Mouse (Mus musculus) intestine, embryonic 15.5 days (tissue): ENCODE measurements around the gene Rnaset2b. TPM values are rescaled to one million over a fixed set of nuclear protein-coding genes. Genes with fewer than 3 reads are reported as not detected.
"Not testable (repeated sequence)": the region's sequence is repeated elsewhere in the genome, so short reads cannot be mapped to it uniquely, and the experiment has no call there.

Experiments used
- ATAC-seq: fragments of 200-750 bp; cut with Nextera tagmentation; 2 replicates; pipeline ENCODE4 v1.8.0; 2017; ENCODE audit warnings: moderate TSS enrichment, moderate library complexity
- H3K27ac ChIP-seq: fragments of 300-500 bp; sonication (generic); 2 replicates; pipeline ENCODE4 v1.5.1; 2015; ENCODE audit warnings: mild to moderate bottlenecking, inconsistent platforms
- H3K27me3 ChIP-seq: fragments of 300-500 bp; sonication (generic); replicated peaks from 2 replicates; pipeline ENCODE4 v1.6.1; 2015; ENCODE audit warnings: inconsistent platforms
- H3K36me3 ChIP-seq: fragments of 300-500 bp; sonication (generic); 2 replicates; pipeline ENCODE4 v1.6.1; 2015; ENCODE audit warnings: inconsistent platforms
- H3K4me1 ChIP-seq: fragments of 300-500 bp; sonication (generic); replicated peaks from 2 replicates; pipeline ENCODE4 v1.6.1; 2015; ENCODE audit warnings: inconsistent platforms
- H3K4me2 ChIP-seq: fragments of 300-500 bp; sonication (generic); replicated peaks from 2 replicates; pipeline ENCODE4 v1.6.1; 2015; ENCODE audit warnings: mild to moderate bottlenecking, inconsistent platforms
- H3K4me3 ChIP-seq: fragments of 300-500 bp; sonication (generic); replicated peaks from 2 replicates; pipeline ENCODE4 v1.5.1; 2015; ENCODE audit warnings: inconsistent platforms
- H3K9ac ChIP-seq: fragments of 300-500 bp; sonication (generic); 2 replicates; pipeline ENCODE4 v1.6.1; 2015; ENCODE audit warnings: inconsistent platforms
- H3K9me3 ChIP-seq: fragments of 300-500 bp; sonication (generic); 2 replicates; pipeline ENCODE4 v1.6.1; 2016; ENCODE audit warnings: inconsistent platforms
- WGBS: fragments of 180-500 bp; shearing (Covaris S2); methylation state at CpG from one replicate; pipeline ENCODE4 v1.1.7; 2015; 5-methylcytosine and 5-hydroxymethylcytosine counted together
- polyA plus RNA-seq: library from polyadenylated mRNA; unstranded; fragments of >200 nt; fragmentation: Nextera tagmentation; extraction: Ambion mirVana; gene quantifications from 2 replicates; pipeline ENCODE4 v1.2.1, GENCODE M21; 2015

The Rnaset2b gene
- polyA plus RNA-seq, 1 experiment from 2014 or later = 245 TPM

DNA sequence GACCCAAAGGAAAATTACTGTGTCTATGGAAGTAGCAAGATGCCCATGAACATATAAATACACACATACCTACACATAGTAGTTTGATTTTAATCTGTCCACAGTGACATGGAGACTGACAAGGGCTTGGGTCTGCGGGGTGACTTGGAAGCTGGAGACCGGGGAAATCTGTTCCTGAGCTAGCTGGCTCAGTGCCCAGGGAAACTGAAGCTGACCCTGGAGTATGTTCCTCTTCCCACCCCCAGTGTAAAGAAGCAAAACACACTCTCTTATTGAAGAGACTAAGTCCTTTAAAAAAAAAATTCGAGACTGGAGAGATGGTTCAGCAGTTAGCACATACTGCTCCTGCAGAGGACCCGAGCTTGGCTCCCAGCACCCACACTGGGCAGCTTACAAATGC is 7.5 kb upstream of the Rnaset2b start:
- WGBS = 56% methylated on average over 4 of the region's 4 CpGs
- ATAC-seq = not testable (repeated sequence)

DNA sequence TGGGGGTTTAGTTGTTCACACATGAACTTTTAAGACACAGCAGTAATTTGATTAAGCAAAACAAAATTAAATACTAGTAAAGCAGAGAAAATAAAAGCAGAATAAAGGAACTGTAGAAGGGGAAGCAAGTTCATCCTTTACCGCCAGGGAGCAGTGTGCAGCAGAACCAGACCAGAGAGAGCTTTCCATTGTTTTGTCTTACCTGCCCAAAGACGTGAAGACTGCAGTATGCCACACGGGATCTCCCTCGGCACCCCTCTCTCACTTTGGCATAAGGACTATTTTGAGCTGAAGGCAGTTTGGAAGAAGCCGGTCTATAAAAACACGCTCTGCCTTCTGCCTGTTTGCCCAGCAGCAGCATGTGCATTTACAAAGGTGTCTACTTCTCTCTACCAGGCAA is 5.1 kb upstream of the Rnaset2b start:
- H3K36me3 ChIP-seq, ATAC-seq, H3K4me1 ChIP-seq, H3K27me3 ChIP-seq, H3K9me3 ChIP-seq, H3K27ac ChIP-seq, H3K4me2 ChIP-seq, H3K9ac ChIP-seq, H3K4me3 ChIP-seq: not testable (repeated sequence)
- 17% methylated on average over 6 of the region's 6 CpGs for whole genome bisulfite sequencing

More for the DNA sequence above, 7.5 kb upstream of the Rnaset2b start:
- H3K27ac ChIP-seq, H3K36me3 ChIP-seq, H3K27me3 ChIP-seq, H3K4me1 ChIP-seq, H3K9ac ChIP-seq, H3K9me3 ChIP-seq, H3K4me2 ChIP-seq, H3K4me3 ChIP-seq: not testable (repeated sequence)

DNA sequence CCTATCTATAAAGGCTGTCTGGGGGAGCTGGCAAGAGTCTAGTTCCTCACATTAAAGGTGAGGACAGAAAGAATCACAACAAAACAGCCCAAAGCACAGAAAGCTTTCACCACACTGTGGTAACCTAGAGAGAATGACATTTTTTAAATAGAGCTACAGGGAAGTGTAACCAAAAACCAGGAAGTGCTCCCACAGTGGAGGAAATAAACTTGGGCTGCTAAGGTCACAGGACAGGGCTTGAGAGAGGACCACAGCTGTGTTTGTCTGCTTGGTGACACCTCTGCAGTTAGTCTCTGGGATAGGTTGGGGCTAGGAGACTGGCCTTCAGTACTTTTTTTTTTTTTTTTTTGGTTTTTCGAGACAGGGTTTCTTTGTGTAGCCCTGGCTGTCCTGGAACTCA is 2.8 kb upstream of the Rnaset2b start:
- H3K27ac ChIP-seq, H3K4me2 ChIP-seq, H3K9me3 ChIP-seq, H3K4me3 ChIP-seq, H3K27me3 ChIP-seq, H3K4me1 ChIP-seq, H3K9ac ChIP-seq, ATAC-seq, H3K36me3 ChIP-seq: not testable (repeated sequence)
- whole genome bisulfite sequencing = 0% methylated on average over 1 of the region's 1 CpGs

DNA sequence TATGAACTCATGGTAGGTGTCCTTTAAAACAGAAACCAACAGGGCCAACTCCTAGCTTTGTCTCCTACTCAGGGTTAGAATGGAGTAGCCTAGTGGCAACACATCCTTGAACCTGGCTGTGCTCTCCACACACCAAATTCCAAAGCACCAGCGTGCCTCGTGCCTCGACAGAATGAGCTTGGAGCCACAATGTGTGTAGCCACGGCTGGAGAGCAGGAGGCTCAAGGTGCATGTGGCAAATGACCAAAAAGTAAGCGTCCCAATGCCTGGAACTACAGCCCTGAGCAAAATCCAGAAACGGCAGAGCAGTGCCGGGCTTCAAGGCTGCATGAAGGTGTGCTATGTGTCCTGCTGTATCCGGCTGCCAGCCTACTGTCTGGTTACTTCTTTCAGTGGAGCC is 804 bp downstream of the Rnaset2b start:
- H3K4me2 ChIP-seq, H3K9me3 ChIP-seq, H3K27ac ChIP-seq, H3K27me3 ChIP-seq, H3K4me3 ChIP-seq, H3K4me1 ChIP-seq, H3K36me3 ChIP-seq, ATAC-seq, H3K9ac ChIP-seq: not testable (repeated sequence)
- WGBS = 78% methylated on average over 8 of the region's 8 CpGs

DNA sequence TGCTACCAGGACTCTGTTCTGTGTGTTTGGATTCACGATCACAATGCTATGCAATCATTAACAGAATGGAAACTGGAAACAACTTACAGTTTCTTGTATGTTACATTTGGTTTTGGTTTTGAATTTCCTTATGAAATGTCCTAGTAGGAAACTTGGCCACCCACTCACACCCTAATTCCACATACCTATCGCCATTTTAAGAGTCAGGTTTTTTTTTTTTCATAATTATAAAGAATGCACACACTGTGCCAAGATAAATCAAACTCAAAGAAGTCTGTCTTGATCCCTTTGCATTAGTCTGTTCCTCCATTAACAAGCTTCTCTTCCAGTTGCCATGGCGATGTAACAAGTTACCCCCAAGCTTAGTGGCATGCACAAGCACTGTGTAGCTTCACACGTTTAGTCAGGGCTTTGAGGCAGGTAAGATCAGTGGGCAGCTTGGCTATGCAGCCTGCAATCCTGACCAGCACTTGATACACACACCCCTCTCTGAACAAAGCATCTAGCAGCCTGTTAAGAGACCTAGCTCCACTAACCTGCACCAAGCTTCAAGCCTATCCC is 2.5 kb downstream of the Rnaset2b start:
- H3K36me3 ChIP-seq, H3K4me3 ChIP-seq, ATAC-seq, H3K4me1 ChIP-seq, H3K9me3 ChIP-seq, H3K27ac ChIP-seq, H3K4me2 ChIP-seq, H3K9ac ChIP-seq, H3K27me3 ChIP-seq: not testable (repeated sequence)
- WGBS = 67% methylated on average over 4 of the region's 4 CpGs

DNA sequence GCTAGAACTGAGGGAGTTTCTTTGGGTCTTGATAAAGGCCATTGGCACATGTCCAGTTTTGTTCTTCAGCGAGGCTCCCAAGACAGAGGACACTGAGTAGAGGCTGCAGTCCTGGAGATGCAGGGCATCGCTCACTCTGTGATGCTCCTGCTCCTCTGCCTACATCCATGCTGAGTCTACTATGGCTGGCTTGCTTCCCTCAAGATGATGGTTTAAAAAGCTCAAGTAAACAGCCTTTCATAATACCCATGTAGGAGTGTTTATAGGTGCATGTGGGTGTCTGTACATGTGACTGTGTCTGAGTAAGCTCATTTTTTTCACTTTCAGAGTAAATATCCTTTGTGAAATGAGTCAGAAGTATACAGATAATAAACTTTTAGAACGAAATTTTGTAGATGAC is 4.6 kb downstream of the Rnaset2b start:
- H3K9me3 ChIP-seq, H3K4me3 ChIP-seq, H3K4me1 ChIP-seq, H3K27me3 ChIP-seq, H3K4me2 ChIP-seq, ATAC-seq, H3K9ac ChIP-seq, H3K36me3 ChIP-seq, H3K27ac ChIP-seq: not testable (repeated sequence)
- 55% methylated on average over 3 of the region's 3 CpGs for WGBS

DNA sequence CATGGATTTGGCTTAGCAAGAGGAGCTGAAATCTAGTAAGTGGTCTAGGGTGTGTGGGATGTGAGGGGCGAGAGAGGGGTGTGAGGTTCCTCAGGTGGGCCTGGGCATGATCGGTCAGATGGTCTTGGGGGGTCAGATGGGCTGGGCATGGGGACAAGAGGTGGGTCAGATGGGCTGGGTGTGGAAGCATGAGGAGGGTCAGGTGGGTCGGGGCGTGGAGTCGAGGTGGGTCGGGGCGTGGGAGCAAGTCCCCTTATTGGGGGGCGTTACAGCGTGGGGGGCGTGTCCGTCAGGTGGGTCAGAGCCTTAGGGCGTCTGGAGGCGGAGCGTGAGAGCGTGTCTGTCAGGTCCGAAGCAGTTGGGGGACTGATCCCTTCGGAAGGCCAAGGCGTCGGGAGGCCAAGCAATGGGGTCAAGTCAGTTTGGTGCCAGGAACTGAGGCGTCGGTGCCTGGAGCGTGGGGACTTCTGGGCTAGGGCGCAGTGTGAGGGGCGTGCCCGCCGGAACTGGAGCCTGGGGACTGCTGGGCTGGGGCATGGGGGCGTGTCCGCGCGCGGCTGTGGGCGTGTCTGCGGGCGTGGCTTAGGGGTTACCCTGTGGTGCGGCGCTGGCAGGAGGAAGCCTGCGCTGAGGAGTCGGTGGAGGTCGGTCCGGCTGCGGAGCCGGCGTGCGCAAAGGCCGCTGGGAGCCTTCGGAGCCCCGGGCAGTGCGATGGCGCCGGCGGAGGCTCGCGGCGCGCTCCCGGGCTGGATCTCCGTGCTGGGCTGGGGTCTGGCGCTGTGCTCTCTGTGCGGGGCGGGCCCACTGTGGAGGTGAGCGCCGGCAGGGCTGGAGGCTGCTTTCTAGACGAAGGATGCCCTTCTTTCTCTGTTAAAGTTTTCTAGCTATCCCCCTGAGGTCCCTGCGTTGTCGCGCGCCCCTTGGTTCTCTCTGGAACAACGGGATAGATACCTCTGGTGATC is 8.1 kb downstream of the Rnaset2b start, which contains the start of gene Gm49721:
Gene Gm49721 (plus strand): TSS at position 618 of the 962 bp plus-strand sequence.
- not testable (repeated sequence) for H3K9me3 ChIP-seq, H3K4me1 ChIP-seq, H3K27me3 ChIP-seq, H3K36me3 ChIP-seq
- H3K4me3 ChIP-seq = peak within 1 kb of the TSS; percentile 54
- peak; percentile 99 for ATAC-seq
- 0 out of 2 replicates have a peak within 1 kb of the TSS, but pooled peaks have one; percentile 36 for H3K27ac ChIP-seq
- peak within 1 kb of the TSS; percentile 62 for H3K9ac ChIP-seq
- 1% methylated on average over 43 of the region's 68 CpGs for WGBS
- peak within 1 kb of the TSS; percentile 57 for H3K4me2 ChIP-seq

DNA sequence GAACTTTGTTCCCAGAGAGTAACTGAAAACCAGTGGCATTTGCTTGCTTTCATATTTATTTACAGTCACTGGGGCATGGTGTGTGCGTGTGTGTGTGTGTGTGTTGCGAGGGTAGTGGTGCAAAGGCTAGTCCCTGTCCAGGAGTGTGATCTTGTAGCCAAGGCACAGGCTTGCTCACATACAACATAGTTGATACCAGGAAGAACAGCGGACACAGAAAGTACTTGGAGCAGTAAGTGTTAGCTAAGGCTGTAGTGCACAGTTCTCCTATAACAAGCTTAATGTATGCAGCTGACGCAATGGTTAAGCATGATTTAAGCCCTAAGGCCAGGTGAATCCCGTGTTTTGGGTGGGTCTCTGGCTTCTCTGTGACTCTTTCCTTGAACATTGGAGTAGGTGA is 8.9 kb downstream of the Rnaset2b start:
- not testable (repeated sequence) for H3K27ac ChIP-seq, H3K36me3 ChIP-seq, H3K27me3 ChIP-seq, H3K4me1 ChIP-seq, H3K9me3 ChIP-seq
- Histone ChIP-seq H3K4me3 (peak overlapping the region; percentile 54), H3K4me2 (peak overlapping the region; percentile 57), H3K9ac (peak overlapping the region; percentile 62; the same call in 1 of the 2 replicates)
- ATAC-seq = peak; percentile 6; the same call in 1 of the 2 replicates
- 12% methylated on average over 5 of the region's 5 CpGs for WGBS

DNA sequence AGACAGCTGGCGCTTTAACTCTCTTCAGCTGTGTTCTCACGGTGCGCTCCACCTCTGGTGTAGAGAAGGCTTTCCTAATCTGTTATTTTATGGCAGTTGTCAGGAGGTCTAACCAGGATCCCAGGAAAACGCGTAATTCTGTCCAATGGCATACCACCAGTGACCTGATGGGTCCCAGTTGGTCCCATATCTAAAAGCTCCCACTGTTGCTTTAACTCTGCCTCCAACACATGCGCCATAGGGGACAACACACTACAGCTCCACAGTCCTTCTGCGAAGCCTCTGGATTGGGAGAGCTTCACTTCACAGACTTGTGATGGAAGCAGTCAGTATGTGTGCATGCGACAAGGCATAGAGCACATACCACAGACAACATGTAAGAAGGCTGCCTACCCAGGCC is 9.7 kb downstream of the Rnaset2b start:
- not testable (repeated sequence) for H3K9me3 ChIP-seq, H3K4me1 ChIP-seq, H3K27ac ChIP-seq, H3K9ac ChIP-seq, H3K4me3 ChIP-seq, H3K36me3 ChIP-seq, H3K27me3 ChIP-seq, ATAC-seq, H3K4me2 ChIP-seq
- 90% methylated on average over 5 of the region's 8 CpGs for WGBS

DNA sequence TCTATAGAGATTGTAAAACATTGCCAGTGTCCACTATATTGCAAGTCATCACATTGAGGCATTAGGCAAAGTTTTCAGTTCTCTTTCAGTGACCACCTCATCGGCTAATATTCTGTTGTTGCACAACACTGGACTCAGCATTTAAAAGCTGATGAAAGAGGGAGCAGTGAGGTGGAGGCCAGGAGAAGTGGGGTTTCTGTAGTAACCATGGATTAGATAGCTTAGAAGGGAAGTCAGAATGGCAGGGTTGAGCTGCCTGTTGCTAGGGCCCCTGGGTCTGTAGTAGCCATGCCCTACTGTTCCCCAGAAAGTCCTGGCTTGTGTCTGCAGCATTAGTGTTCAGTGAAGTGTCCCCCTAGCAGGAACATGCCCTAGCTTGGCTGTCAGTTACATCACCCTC is 15.7 kb downstream of the Rnaset2b start:
- not testable (repeated sequence) for ATAC-seq, H3K36me3 ChIP-seq, H3K4me2 ChIP-seq, H3K4me3 ChIP-seq, H3K4me1 ChIP-seq, H3K27ac ChIP-seq, H3K9me3 ChIP-seq, H3K27me3 ChIP-seq, H3K9ac ChIP-seq
- 97% methylated on average over 1 of the region's 1 CpGs for WGBS

DNA sequence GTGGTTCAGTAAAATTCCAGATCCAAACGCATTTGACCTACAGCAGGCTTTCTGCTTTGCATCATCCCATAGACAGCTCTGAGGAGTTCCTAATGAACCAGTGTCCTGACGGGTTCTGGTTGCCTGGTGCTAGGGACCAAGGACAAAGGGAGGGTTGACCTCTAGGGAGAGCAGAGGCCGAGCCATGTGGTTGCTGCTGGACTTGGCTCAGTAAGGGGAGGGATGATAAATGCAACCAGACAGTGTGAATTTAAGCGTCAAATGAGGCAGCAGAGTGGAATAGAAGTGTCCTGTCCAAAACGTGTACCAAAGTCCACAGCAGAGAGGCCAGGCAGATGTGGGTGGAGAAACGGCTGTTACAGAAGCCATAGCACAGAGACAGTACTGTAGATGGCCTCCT is 25.1 kb downstream of the Rnaset2b start:
- not testable (repeated sequence) for H3K36me3 ChIP-seq, ATAC-seq, H3K27me3 ChIP-seq, H3K4me1 ChIP-seq, H3K9ac ChIP-seq, H3K27ac ChIP-seq, H3K9me3 ChIP-seq, H3K4me3 ChIP-seq, H3K4me2 ChIP-seq
- WGBS = no CpG with 5 or more reads among the region's 6 CpGs

DNA sequence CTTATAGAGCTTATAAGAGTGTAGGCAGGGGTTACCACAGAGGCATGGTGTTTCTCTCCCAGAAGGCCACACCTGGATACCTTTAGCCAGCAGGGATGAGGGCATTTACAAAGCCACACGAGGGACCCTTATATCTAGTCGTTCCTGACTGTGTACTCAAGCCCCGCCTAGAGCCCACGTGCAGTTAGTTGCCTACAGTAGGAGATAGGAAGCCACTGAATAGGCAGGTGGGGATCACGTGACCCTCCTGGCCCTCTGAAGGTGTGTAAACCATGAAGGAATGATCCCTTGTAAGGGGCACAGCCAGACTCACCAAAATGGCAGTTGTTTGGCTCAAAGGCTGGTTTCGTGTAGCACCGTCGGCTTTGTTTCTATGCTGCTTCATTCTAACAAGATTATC is 26.4 kb downstream of the Rnaset2b start:
- not testable (repeated sequence) for H3K27me3 ChIP-seq, H3K9me3 ChIP-seq, H3K9ac ChIP-seq, H3K4me1 ChIP-seq, H3K36me3 ChIP-seq, H3K4me3 ChIP-seq, ATAC-seq, H3K4me2 ChIP-seq, H3K27ac ChIP-seq
- 81% methylated on average over 8 of the region's 8 CpGs for WGBS
